Mouse (Mus musculus): Measurements from ENCODE around the gene Gins1. TPM values are rescaled to one million over a fixed set of nuclear protein-coding genes. Genes with fewer than 3 reads are reported as not detected.
"Not testable (repeated sequence)": the region's sequence is repeated elsewhere in the genome, so short reads cannot be mapped to it uniquely, and the experiment has no call there.

The Gins1 gene
- polyA plus RNA-seq, 1 experiment from 2014 or later, result 82.1 TPM

DNA sequence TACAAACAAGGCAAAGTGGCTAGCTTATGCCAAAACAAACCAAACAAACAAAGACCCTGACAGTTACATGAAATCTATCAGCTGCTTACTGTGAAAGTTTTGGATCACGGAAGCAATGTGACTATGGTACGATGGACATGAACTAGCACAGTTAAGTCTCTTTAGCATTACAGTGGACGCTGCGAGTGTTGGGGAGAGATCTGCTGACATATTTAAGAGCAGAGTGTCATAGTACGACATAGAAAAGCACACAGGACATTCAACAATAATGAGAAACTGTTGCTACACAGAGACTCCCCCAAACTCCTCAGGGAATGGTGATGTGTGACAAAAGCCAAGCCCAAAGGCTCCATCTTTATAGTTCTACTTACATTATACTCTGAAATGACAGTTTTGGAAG is 38.8 kb downstream of the Gins1 start:
- Histone ChIP-seq H3K4me1 (ENCODE audit: control insufficient read depth, insufficient read depth, low read length) (no peaks in the 10 kb centered on the region), H3K4me2 (no peak overlapping the region), H3K9ac (ENCODE audit: low read length) (no peak overlapping the region), H3K36me3 (ENCODE audit: control insufficient read depth, insufficient read depth, low read length) (peaks cover 6% of the 10 kb centered on the region; the same call in 1 of the 2 replicates), H3K4me3 (ENCODE audit: low read depth, low read length) (no peak overlapping the region), H3K27me3 (ENCODE audit: control insufficient read depth, insufficient read depth, low read length) (no peaks in the 10 kb centered on the region), H3K9me3 (ENCODE audit: control insufficient read depth, low read length) (no peaks in the 10 kb centered on the region), H3K27ac (ENCODE audit: low read depth, low read length) (no peak overlapping the region)
- peak; percentile 8 for DNase-seq (ENCODE audit: low spot score, missing footprints)
- no peak for ATAC-seq (ENCODE audit: low FRiP score)
- WGBS, result 92% methylated on average over 5 of the region's 5 CpGs

DNA sequence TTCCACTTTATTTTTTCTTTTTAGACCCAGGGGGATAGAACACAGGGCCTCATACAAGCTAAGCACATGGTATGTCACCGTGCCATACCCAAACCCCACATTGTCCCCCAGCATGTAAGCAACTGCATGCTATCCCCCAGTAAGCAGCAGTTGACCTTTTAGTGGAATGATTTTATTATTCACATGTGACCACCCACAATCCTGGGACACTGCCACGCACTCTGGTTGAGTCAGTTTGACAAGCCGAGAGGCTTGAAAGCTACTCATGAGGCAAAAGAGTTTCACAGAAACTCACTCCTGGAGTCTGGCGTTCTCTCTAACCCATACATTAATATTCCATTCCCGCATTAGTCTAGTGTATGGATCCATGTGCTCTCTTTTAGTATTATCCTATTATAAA is 42.1 kb downstream of the Gins1 start:
- H3K36me3 ChIP-seq (ENCODE audit: control insufficient read depth, insufficient read depth, low read length), result peaks cover 15% of the 10 kb centered on the region; the same call in 1 of the 2 replicates
- H3K27ac ChIP-seq (ENCODE audit: low read depth, low read length); H3K27me3 ChIP-seq (ENCODE audit: control insufficient read depth, insufficient read depth, low read length); H3K9me3 ChIP-seq (ENCODE audit: control insufficient read depth, low read length); H3K4me3 ChIP-seq (ENCODE audit: low read depth, low read length); ATAC-seq (ENCODE audit: low FRiP score); H3K4me2 ChIP-seq; H3K9ac ChIP-seq (ENCODE audit: low read length); H3K4me1 ChIP-seq (ENCODE audit: control insufficient read depth, insufficient read depth, low read length): not testable (repeated sequence)
- 92% methylated on average over 5 of the region's 5 CpGs for WGBS
- DNase-seq (ENCODE audit: low spot score, missing footprints), result peak; percentile 26

DNA sequence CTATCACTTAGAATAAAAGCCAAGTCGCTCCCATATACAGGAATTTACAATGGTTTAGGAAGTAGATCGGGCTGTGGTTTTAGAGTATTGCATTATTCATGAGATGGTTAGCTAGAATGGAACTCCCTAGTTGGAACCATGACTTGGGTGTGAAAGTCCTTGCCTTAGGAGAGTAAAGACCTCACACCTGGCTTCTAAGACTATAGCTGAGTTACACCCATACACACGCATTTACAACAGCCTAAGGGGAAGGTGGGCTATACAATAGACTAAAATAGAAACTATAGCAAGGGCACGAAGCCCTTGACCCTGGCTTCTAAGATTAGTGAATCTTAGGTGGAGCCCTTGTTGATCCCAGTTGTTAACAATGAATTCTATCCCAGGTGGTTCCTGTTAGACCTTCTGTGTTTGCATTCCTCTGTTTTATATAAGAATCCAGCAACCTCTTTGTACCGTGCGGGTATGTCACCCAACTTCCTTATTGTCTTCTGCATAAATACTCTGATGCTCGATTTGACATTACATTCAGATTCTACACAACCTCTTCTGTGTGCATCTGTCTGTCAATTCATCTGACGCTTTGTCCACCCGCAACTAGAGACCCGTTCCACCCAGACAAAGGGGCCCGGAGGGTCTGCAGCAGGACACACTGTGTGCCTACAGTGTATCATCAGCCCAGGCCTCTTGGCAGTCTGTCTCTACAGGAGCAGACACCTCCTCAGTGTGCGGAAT is 42.8 kb downstream of the Gins1 start:
- peak; percentile 44 for DNase-seq (ENCODE audit: low spot score, missing footprints)
- not testable (repeated sequence) for H3K4me3 ChIP-seq (ENCODE audit: low read depth, low read length); H3K4me1 ChIP-seq (ENCODE audit: control insufficient read depth, insufficient read depth, low read length); H3K27ac ChIP-seq (ENCODE audit: low read depth, low read length); H3K9me3 ChIP-seq (ENCODE audit: control insufficient read depth, low read length); ATAC-seq (ENCODE audit: low FRiP score); H3K9ac ChIP-seq (ENCODE audit: low read length); H3K27me3 ChIP-seq (ENCODE audit: control insufficient read depth, insufficient read depth, low read length); H3K4me2 ChIP-seq
- H3K36me3 ChIP-seq (ENCODE audit: control insufficient read depth, insufficient read depth, low read length), result peaks cover 22% of the 10 kb centered on the region; the same call in 1 of the 2 replicates
- WGBS, result 94% methylated on average over 12 of the region's 12 CpGs

DNA sequence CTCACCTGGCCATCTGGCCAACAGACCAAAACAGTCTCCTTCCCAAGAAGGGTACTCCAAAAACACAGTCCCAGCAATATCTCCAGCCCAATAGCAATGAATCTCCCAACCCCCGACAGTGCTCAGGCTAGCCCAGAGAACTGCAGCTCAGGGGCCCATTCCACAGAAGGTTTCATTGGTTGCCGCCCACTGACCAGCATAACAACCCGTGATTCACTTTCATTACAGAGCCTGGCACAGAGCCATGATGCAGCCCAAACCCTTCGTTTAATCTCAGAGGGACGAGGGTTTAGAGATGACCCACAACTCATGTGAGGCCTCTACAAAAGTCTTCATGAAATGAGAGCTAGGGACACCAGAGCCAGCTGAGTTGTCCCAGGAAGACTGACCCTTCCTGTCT is 43.6 kb downstream of the Gins1 start:
- Histone ChIP-seq H3K4me3 (ENCODE audit: low read depth, low read length) (no peak overlapping the region), H3K36me3 (ENCODE audit: control insufficient read depth, insufficient read depth, low read length) (peaks cover 20% of the 10 kb centered on the region; the same call in 1 of the 2 replicates), H3K4me2 (no peak overlapping the region), H3K27ac (ENCODE audit: low read depth, low read length) (no peak overlapping the region), H3K27me3 (ENCODE audit: control insufficient read depth, insufficient read depth, low read length) (no peaks in the 10 kb centered on the region), H3K9ac (ENCODE audit: low read length) (no peak overlapping the region), H3K9me3 (ENCODE audit: control insufficient read depth, low read length) (no peaks in the 10 kb centered on the region), H3K4me1 (ENCODE audit: control insufficient read depth, insufficient read depth, low read length) (no peaks in the 10 kb centered on the region)
- ATAC-seq (ENCODE audit: low FRiP score) (no peak), DNase-seq (ENCODE audit: low spot score, missing footprints) (peak; percentile 26)
- WGBS, result 95% methylated on average over 5 of the region's 5 CpGs

DNA sequence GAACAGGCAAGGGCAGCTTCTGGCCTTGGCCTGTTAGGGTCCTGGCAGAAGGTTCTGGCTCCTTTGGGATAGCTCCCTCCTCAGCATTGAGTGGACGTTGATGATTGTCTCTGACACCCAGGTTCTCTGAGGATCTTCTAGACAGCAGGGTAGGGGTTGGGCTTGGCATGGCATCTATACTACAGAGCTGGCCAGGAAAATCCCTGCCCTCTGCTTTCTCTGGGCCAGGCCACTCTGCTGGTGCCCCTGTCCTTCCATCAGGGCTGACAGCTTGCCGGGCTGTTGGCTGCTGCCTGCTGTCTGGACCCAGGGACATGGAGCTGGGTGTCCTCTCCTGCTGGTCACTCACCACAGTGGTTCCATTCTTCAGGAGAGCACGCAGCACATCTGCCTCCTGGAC is 44.5 kb downstream of the Gins1 start:
- H3K27me3 ChIP-seq (ENCODE audit: control insufficient read depth, insufficient read depth, low read length), result no peaks in the 10 kb centered on the region
- ATAC-seq (ENCODE audit: low FRiP score) (no peak), DNase-seq (ENCODE audit: low spot score, missing footprints) (no peak)
- no peaks in the 10 kb centered on the region for H3K9me3 ChIP-seq (ENCODE audit: control insufficient read depth, low read length)
- H3K4me1 ChIP-seq (ENCODE audit: control insufficient read depth, insufficient read depth, low read length), result no peaks in the 10 kb centered on the region
- no peak overlapping the region for H3K9ac ChIP-seq (ENCODE audit: low read length)
- H3K36me3 ChIP-seq (ENCODE audit: control insufficient read depth, insufficient read depth, low read length), result peaks cover 16% of the 10 kb centered on the region; the same call in 1 of the 2 replicates
- 94% methylated on average over 3 of the region's 3 CpGs for WGBS
- H3K4me3 ChIP-seq (ENCODE audit: low read depth, low read length), result no peak overlapping the region
- H3K4me2 ChIP-seq, result no peak overlapping the region
- no peak overlapping the region for H3K27ac ChIP-seq (ENCODE audit: low read depth, low read length)

DNA sequence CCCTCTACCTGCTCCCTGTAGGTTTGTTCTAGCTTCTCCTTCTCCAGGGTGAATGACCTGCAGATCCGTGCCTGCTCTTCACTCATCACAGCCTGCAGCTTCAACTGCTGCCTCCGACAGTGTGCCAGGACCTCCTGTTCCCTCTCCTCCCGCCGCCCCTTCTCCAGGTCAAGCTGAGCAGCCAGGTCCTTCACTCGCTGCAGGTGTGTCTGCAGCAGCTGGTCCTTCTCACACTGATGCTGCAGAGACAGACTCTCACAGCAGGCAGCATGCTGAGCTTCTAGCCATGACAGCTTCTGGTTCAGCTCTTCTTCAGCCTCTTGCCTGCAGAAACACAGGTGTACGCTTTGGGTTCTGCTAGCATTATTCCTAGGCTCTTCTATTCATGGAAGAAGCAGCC is 44.9 kb downstream of the Gins1 start:
- H3K4me2 ChIP-seq, result no peak overlapping the region
- no peak overlapping the region for H3K4me3 ChIP-seq (ENCODE audit: low read depth, low read length)
- H3K27ac ChIP-seq (ENCODE audit: low read depth, low read length), result no peak overlapping the region
- DNase-seq (ENCODE audit: low spot score, missing footprints) (peak; percentile 74), ATAC-seq (ENCODE audit: low FRiP score) (no peak)
- H3K9me3 ChIP-seq (ENCODE audit: control insufficient read depth, low read length), result no peaks in the 10 kb centered on the region
- no peaks in the 10 kb centered on the region for H3K27me3 ChIP-seq (ENCODE audit: control insufficient read depth, insufficient read depth, low read length)
- H3K4me1 ChIP-seq (ENCODE audit: control insufficient read depth, insufficient read depth, low read length), result no peaks in the 10 kb centered on the region
- 93% methylated on average over 6 of the region's 6 CpGs for WGBS
- peaks cover 16% of the 10 kb centered on the region; the same call in 1 of the 2 replicates for H3K36me3 ChIP-seq (ENCODE audit: control insufficient read depth, insufficient read depth, low read length)
- H3K9ac ChIP-seq (ENCODE audit: low read length), result no peak overlapping the region

DNA sequence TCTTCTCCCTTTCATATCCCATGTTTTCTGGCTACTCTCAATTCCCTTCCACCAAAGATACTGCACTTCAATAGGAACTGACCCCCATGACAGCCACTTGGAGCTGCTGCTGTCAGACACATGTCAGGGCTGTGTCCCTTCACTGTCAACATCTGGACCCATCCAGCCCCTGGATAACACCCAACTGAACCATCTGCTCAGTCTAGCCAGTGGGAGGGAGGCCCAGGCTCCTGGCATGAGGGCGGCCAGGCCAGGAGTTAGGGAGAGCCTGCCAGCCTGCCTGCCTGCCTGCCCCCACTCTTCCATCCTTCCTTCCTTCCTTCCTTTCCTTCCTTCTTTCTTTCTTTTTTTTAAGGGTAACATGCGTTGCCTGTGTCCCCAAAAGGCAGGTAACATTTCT is 46.0 kb downstream of the Gins1 start:
- ATAC-seq (ENCODE audit: low FRiP score) (no peak), DNase-seq (ENCODE audit: low spot score, missing footprints) (peak; percentile 35)
- H3K9me3 ChIP-seq (ENCODE audit: control insufficient read depth, low read length), result no peaks in the 10 kb centered on the region
- H3K4me3 ChIP-seq (ENCODE audit: low read depth, low read length), result no peak overlapping the region
- peaks cover 18% of the 10 kb centered on the region for H3K36me3 ChIP-seq (ENCODE audit: control insufficient read depth, insufficient read depth, low read length)
- H3K27ac ChIP-seq (ENCODE audit: low read depth, low read length), result no peak overlapping the region
- no peak overlapping the region for H3K4me2 ChIP-seq
- no peaks in the 10 kb centered on the region for H3K4me1 ChIP-seq (ENCODE audit: control insufficient read depth, insufficient read depth, low read length)
- no peak overlapping the region for H3K9ac ChIP-seq (ENCODE audit: low read length)
- no peaks in the 10 kb centered on the region for H3K27me3 ChIP-seq (ENCODE audit: control insufficient read depth, insufficient read depth, low read length)
- WGBS, result 94% methylated on average over 2 of the region's 2 CpGs

DNA sequence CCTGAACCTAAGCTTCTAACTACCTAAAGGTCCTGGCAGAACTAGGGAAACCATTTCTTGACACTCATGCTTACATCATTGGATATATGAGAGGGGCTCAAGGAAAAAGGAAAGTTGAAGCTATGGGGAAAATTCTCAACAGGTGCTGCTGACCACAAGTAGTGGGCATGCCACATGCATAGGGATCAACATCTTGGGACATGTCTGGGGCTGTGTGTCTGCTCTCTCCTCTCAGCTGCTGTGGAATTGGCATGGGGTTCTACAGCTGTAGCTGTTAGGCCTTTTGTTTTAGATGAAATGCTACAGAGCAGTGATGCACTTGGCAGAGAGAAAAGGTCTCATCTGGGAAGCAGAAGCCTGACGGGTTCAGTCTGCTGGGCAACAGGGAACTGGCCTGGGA is 50.7 kb downstream of the Gins1 start:
- H3K27ac ChIP-seq (ENCODE audit: low read depth, low read length), result no peak overlapping the region
- no peak for DNase-seq (ENCODE audit: low spot score, missing footprints)
- no peaks in the 10 kb centered on the region for H3K9me3 ChIP-seq (ENCODE audit: control insufficient read depth, low read length)
- no peaks in the 10 kb centered on the region for H3K27me3 ChIP-seq (ENCODE audit: control insufficient read depth, insufficient read depth, low read length)
- no peak overlapping the region for H3K4me2 ChIP-seq
- H3K36me3 ChIP-seq (ENCODE audit: control insufficient read depth, insufficient read depth, low read length), result peaks cover 20% of the 10 kb centered on the region
- H3K9ac ChIP-seq (ENCODE audit: low read length), result no peak overlapping the region
- 70% methylated on average over 1 of the region's 1 CpGs for WGBS
- no peak for ATAC-seq (ENCODE audit: low FRiP score)
- H3K4me3 ChIP-seq (ENCODE audit: low read depth, low read length), result no peak overlapping the region
- no peaks in the 10 kb centered on the region for H3K4me1 ChIP-seq (ENCODE audit: control insufficient read depth, insufficient read depth, low read length)

DNA sequence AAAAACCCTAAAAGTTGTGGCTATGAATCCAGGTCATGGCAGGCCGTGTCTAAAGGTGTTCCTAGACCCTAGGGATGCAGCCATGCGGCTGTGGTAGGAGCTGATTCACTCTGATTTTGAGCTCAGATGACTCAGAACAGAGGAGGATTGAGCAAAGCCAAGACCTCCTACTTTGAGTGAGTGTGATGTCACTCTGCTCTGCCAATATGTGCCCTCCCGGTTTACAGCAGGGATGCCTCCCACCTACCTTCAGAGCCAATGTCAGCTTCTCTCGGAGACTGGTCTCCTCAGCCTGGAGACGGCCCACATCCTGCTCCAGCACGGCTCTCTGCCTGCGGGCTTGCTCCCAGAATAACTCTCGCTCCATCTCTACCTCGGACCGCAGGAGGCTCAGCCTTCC is 54.3 kb downstream of the Gins1 start:
- Histone ChIP-seq H3K27me3 (ENCODE audit: control insufficient read depth, insufficient read depth, low read length) (no peaks in the 10 kb centered on the region), H3K9ac (ENCODE audit: low read length) (no peak overlapping the region), H3K36me3 (ENCODE audit: control insufficient read depth, insufficient read depth, low read length) (peaks cover 13% of the 10 kb centered on the region), H3K4me3 (ENCODE audit: low read depth, low read length) (no peak overlapping the region), H3K27ac (ENCODE audit: low read depth, low read length) (no peak overlapping the region), H3K4me1 (ENCODE audit: control insufficient read depth, insufficient read depth, low read length) (no peaks in the 10 kb centered on the region), H3K9me3 (ENCODE audit: control insufficient read depth, low read length) (no peaks in the 10 kb centered on the region), H3K4me2 (no peak overlapping the region)
- ATAC-seq (ENCODE audit: low FRiP score) (no peak), DNase-seq (ENCODE audit: low spot score, missing footprints) (no peak)
- WGBS, result 91% methylated on average over 10 of the region's 10 CpGs

Measured in midbrain, embryonic 11.5 days (tissue).